Mouse (Mus musculus) C2C12 (cell line): Measurements from ENCODE around the gene Lrp2.

ENCODE experiments used
- CEBPB ChIP-seq: IDR thresholded peaks from one replicate; pipeline ENCODE4 v1.6.1; 2011; ENCODE audit warnings: low read depth, mild to moderate bottlenecking, control low read depth, moderate library complexity
- CTCF ChIP-seq: IDR thresholded peaks from one replicate; pipeline ENCODE4 v1.5.1; 2011; ENCODE audit not compliant: control insufficient read depth, insufficient read depth, insufficient read length
- MYOD1 ChIP-seq: IDR thresholded peaks from one replicate; pipeline ENCODE4 v1.6.1; 2011; ENCODE audit warnings: low read depth; ENCODE audit not compliant: control insufficient read depth, insufficient read length
- MYOG ChIP-seq: IDR thresholded peaks from one replicate; pipeline ENCODE4 v1.6.1; 2011; ENCODE audit not compliant: control insufficient read depth, insufficient read length; ENCODE audit errors: extremely low read depth

- no peak for TF ChIP-seq CTCF
- no peak for TF ChIP-seq MYOD1
- TF ChIP-seq MYOG: no peak
- TF ChIP-seq CEBPB: no peak
These were observed 2.0 kb upstream of the Lrp2 start for GRCm38 (mm10) chr2:69587896-69588295.
